Mouse (Mus musculus) hindbrain, embryonic 16.5 days (tissue): ENCODE measurements around the gene Dars. TPM values are rescaled to one million over a fixed set of nuclear protein-coding genes. Genes with fewer than 3 reads are reported as not detected.
A peak's percentile ranks its signal among the peaks of the same experiment; 100 is the strongest.

Experiments used
- ATAC-seq: fragments of 200-750 bp; cut with Nextera tagmentation; 2 replicates; pipeline ENCODE4 v1.8.0; 2017; ENCODE audit warnings: moderate TSS enrichment, moderate library complexity
- H3K27ac ChIP-seq: fragments of 300-500 bp; sonication (generic); 2 replicates; pipeline ENCODE4 v1.5.1; 2014; ENCODE audit warnings: low read depth, mild to moderate bottlenecking, control low read depth, low read length, moderate library complexity
- H3K27me3 ChIP-seq: fragments of 300-500 bp; sonication (generic); replicated peaks from 2 replicates; pipeline ENCODE4 v1.6.1; 2014; ENCODE audit warnings: low read length; ENCODE audit not compliant: control insufficient read depth, insufficient read depth
- H3K36me3 ChIP-seq: fragments of 300-500 bp; sonication (generic); 2 replicates; pipeline ENCODE4 v1.6.1; 2014; ENCODE audit warnings: mild to moderate bottlenecking, low read length, moderate library complexity, mixed read lengths; ENCODE audit not compliant: control insufficient read depth, insufficient read depth
- H3K4me1 ChIP-seq: fragments of 300-500 bp; sonication (generic); 2 replicates; pipeline ENCODE4 v1.6.1; 2014; ENCODE audit warnings: low read depth, low read length; ENCODE audit not compliant: control insufficient read depth, insufficient read depth
- H3K4me2 ChIP-seq: fragments of 300-500 bp; sonication (generic); 2 replicates; pipeline ENCODE4 v1.6.1; 2014; ENCODE audit warnings: mild to moderate bottlenecking, low read length, control low read depth, moderate library complexity
- H3K4me3 ChIP-seq: fragments of 300-500 bp; sonication (generic); 2 replicates; pipeline ENCODE4 v1.5.1; 2014; ENCODE audit warnings: mild to moderate bottlenecking, low read length, control low read depth, moderate library complexity
- H3K9ac ChIP-seq: fragments of 300-500 bp; sonication (generic); 2 replicates; pipeline ENCODE4 v1.6.1; 2014; ENCODE audit warnings: low read depth, mild to moderate bottlenecking, control low read depth, low read length, moderate library complexity
- H3K9me3 ChIP-seq: fragments of 300-500 bp; sonication (generic); 2 replicates; pipeline ENCODE4 v1.6.1; 2014; ENCODE audit warnings: mild to moderate bottlenecking, low read length, moderate library complexity; ENCODE audit not compliant: control insufficient read depth
- WGBS: fragments of 180-500 bp; shearing (Covaris S2); extraction: QIAGEN DNeasy Blood & Tissue Kit; methylation state at CpG from one replicate; pipeline ENCODE4 v1.1.7; 2014; 5-methylcytosine and 5-hydroxymethylcytosine counted together
- polyA plus RNA-seq: library from polyadenylated mRNA; unstranded; fragments of >200 nt; fragmentation: Nextera tagmentation; extraction: Ambion mirVana; gene quantifications from 2 replicates; pipeline ENCODE4 v1.2.1, GENCODE M21; 2015

Gene Dars
- polyA plus RNA-seq, 1 experiment from 2014 or later, result 141 TPM

- Histone ChIP-seq H3K36me3 (peaks cover 11% of the 10 kb centered on the region), H3K9ac (no peak overlapping the region), H3K27me3 (no peaks in the 10 kb centered on the region), H3K4me3 (no peak overlapping the region), H3K27ac (no peak overlapping the region), H3K9me3 (no peaks in the 10 kb centered on the region), H3K4me2 (no peak overlapping the region), H3K4me1 (peaks cover 6% of the 10 kb centered on the region)
- WGBS, result 60% methylated on average over 2 of the region's 2 CpGs
- no peak for ATAC-seq
Observed at GRCm38 (mm10) chr1:128360601-128361000, 56.6 kb downstream of the Dars start.

DNA sequence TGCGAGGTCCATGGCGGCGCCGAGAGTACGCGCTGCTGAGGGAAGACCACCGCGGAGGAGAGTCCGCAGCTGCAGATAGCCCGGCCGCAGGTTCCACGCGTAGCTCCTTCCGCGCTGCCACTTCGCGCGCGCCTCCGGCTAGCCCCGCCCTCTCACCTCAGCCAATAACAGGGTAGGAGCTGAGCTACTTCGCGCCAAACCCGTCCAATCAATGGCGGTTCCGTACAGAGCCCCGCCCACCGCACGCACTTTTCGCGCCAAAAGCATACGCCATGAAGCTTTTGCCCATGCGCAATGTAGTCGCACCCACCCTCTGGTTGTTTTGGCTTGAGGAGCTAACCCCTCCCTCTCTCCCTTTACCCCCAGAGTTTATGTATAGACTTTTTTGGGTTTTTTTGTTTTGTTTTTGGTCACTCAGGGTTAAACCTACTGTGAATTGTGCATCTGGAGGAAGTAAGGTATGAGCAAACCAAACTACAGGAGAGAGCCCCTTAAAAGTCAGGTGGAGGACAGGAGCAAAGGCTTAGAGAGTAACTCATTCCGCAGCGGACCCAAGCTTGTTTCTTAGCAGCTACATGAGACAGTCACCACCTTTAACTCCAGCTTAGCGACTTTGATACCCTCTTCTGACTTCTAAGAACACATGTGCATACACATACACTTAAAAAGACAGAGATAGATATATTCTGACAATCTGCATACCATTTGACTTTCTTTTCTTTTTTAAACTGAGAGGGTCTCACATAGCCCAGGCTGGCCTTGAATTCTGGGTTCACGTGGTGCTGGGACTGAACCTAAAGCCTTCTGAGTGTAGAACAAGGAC lies 57.4 kb downstream of the Dars start, which contains the start of gene Mcm6:
TSS of gene Mcm6 (minus strand) at position 111 of the 823 bp plus-strand sequence.
- peak within 1 kb of the TSS; percentile 62 for H3K27ac ChIP-seq
- peak within 1 kb of the TSS; percentile 84 for H3K4me2 ChIP-seq
- H3K9ac ChIP-seq, result peak within 1 kb of the TSS; percentile 69
- peak; percentile 99 for ATAC-seq
- no peaks in the 10 kb centered on the region for H3K27me3 ChIP-seq
- no peaks in the 10 kb centered on the region for H3K9me3 ChIP-seq
- peaks cover 7% of the 10 kb centered on the region; the same call in 1 of the 2 replicates for H3K36me3 ChIP-seq
- peak within 1 kb of the TSS; percentile 71 for H3K4me3 ChIP-seq
- WGBS, result 2% methylated on average over 37 of the region's 38 CpGs
- peaks cover 6% of the 10 kb centered on the region for H3K4me1 ChIP-seq

- 0% methylated on average over 34 of the region's 35 CpGs for WGBS
- peak; percentile 85 for ATAC-seq
Observed at GRCm38 (mm10) chr1:128358916-128359553, 58.1 kb downstream of the Dars start.

DNA sequence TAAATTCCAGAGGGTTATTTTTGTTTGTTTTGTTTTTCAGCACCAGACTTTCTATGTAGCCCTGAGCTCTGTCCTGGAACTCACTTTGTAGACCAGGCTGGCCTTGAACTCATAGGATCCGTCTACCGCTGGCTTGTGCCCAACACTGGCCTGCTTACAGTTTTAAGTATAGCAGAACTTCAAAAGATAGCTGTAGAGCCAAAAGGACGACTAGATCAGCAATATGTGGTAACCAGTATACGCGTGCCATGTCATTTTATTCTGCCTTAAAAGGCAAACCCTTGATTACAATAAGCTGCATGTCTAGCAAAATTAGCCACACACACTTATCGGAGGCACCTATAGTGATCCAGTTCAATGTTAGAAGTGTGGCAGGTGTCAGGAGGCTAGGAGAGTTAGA lies 58.9 kb downstream of the Dars start:
- peak overlapping the region; percentile 71 for H3K4me3 ChIP-seq
- H3K4me1 ChIP-seq, result peaks cover 6% of the 10 kb centered on the region
- H3K27me3 ChIP-seq, result no peaks in the 10 kb centered on the region
- H3K9me3 ChIP-seq, result no peaks in the 10 kb centered on the region
- peaks cover 6% of the 10 kb centered on the region; the same call in 1 of the 2 replicates for H3K36me3 ChIP-seq
- no peak overlapping the region for H3K9ac ChIP-seq
- ATAC-seq, result no peak
- H3K27ac ChIP-seq, result no peak overlapping the region
- WGBS, result 61% methylated on average over 6 of the region's 6 CpGs
- peak overlapping the region; percentile 84 for H3K4me2 ChIP-seq

More at GRCm38 (mm10) chr1:128358916-128359553, 58.1 kb downstream of the Dars start:
- peak overlapping the region; percentile 69 for H3K9ac ChIP-seq
- H3K27ac ChIP-seq, result peak overlapping the region; percentile 62
- H3K4me1 ChIP-seq, result peaks cover 6% of the 10 kb centered on the region
- H3K4me2 ChIP-seq, result peak overlapping the region; percentile 84
- no peaks in the 10 kb centered on the region for H3K27me3 ChIP-seq
- peaks cover 7% of the 10 kb centered on the region; the same call in 1 of the 2 replicates for H3K36me3 ChIP-seq
- H3K4me3 ChIP-seq, result peak overlapping the region; percentile 71
- H3K9me3 ChIP-seq, result no peaks in the 10 kb centered on the region

DNA sequence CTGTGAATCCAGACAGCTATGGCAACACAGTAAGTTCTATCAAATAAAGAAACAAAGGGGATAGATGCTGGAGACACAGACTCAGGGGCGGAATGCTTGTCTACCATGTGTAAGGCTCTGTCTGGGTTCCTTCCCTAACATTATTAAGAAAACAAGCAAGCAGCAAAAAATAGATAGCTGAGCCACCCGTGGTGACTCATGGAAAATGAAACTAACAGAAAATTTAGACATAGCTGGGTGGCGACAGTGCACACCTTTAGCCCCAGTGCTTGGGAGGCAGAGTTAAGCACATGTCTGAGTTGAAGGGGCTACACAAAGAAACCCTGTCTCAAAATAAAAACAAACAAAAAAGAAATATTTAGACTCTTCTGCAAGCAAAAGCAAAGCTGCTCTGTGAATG lies 59.7 kb downstream of the Dars start:
- H3K27ac ChIP-seq, result no peak overlapping the region
- H3K9me3 ChIP-seq, result no peaks in the 10 kb centered on the region
- peaks cover 6% of the 10 kb centered on the region for H3K4me1 ChIP-seq
- H3K36me3 ChIP-seq, result peaks cover 3% of the 10 kb centered on the region; the same call in 1 of the 2 replicates
- no peak overlapping the region for H3K4me3 ChIP-seq
- WGBS, result 56% methylated on average over 3 of the region's 3 CpGs
- no peaks in the 10 kb centered on the region for H3K27me3 ChIP-seq
- ATAC-seq, result no peak
- peak overlapping the region; percentile 22; the same call in 1 of the 2 replicates for H3K9ac ChIP-seq
- peak overlapping the region; percentile 31 for H3K4me2 ChIP-seq

DNA sequence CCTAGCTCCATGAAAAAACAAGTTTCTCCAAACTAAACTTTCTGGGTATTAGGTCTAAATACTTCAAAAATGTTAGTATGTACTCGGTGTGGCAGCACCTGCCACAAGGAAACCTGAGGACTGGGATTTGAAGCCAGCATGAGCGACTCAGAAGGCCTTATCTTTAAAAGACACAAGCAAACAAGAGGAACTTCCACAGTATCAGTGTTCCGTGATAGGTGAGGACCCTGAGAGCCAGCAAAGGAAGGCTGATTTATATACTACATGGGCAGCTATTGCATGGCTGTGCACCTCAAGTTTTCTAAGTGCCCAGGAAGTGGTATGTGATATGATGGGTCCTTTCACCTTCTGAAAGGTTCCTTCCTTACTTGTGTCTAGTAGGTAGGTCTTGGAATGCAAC lies 64.1 kb downstream of the Dars start:
- WGBS, result 95% methylated on average over 3 of the region's 3 CpGs
- no peak for ATAC-seq
- Histone ChIP-seq H3K36me3 (0 out of 2 replicates have a peak, but pooled peaks cover 5% of the 10 kb centered on the region), H3K27ac (no peak overlapping the region), H3K27me3 (no peaks in the 10 kb centered on the region), H3K9ac (no peak overlapping the region), H3K4me2 (no peak overlapping the region), H3K9me3 (no peaks in the 10 kb centered on the region), H3K4me3 (no peak overlapping the region), H3K4me1 (0 out of 2 replicates have a peak, but pooled peaks cover 2% of the 10 kb centered on the region)

DNA sequence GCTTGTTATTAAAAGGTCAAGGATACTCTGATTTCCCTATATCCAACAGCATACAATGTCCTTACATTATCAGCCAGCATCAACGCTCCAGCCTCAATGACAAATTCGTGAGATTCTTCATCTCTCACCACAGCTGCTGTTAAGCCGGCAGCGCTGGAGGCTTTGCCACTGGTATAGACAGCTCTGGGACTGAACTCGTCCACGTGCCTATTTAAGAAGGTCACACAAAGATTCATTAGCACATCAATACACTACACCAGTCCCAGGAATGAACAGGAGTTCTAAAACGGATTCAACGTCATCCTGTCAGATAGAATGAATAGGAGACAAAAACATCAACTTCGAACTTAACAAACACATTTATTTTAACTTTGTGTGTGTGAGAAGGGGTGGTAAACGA lies 72.9 kb downstream of the Dars start:
- H3K27me3 ChIP-seq, result no peaks in the 10 kb centered on the region
- WGBS, result 29% methylated on average over 10 of the region's 10 CpGs
- H3K27ac ChIP-seq, result no peak overlapping the region
- H3K4me3 ChIP-seq, result no peak overlapping the region
- peaks cover 27% of the 10 kb centered on the region for H3K36me3 ChIP-seq
- H3K9ac ChIP-seq, result no peak overlapping the region
- no peak for ATAC-seq
- no peak overlapping the region for H3K4me2 ChIP-seq
- no peaks in the 10 kb centered on the region for H3K4me1 ChIP-seq
- no peaks in the 10 kb centered on the region for H3K9me3 ChIP-seq

DNA sequence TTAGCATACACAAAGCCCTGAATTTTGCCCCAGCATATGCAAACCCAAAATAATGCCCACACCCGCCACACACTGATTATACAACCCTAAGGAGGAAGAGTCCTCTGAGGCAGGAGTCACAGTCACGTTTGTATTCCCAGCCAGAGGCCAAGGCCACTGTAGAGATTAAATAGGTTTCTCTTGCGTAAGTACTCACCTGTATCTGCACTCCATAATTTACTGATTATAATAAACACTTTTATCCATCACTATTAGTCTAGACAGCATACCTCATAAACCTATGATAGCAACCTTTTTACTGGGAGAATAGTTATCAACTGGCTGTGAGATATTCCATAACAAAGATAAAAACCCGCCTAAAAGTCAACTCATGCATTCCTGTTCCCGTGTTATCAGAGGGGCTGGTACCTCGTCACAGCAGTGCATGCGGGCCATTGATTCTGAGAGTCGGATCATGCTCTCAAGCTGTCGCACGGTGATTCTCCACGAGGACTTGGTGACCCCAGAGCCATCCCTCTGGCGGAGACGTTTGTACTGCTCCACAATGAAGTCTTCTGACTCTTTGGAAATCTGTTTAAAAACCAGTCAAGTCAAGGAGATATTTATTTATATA lies 79.4 kb downstream of the Dars start:
- no peak for ATAC-seq

GRCm38 (mm10) chr1:128330313-128330712 lies 86.9 kb downstream of the Dars start:
- WGBS, result 95% methylated on average over 1 of the region's 1 CpGs
- Histone ChIP-seq H3K9ac (no peak overlapping the region), H3K9me3 (no peaks in the 10 kb centered on the region), H3K4me3 (no peak overlapping the region), H3K4me1 (no peaks in the 10 kb centered on the region), H3K27ac (no peak overlapping the region), H3K4me2 (no peak overlapping the region), H3K36me3 (0 out of 2 replicates have a peak, but pooled peaks cover 7% of the 10 kb centered on the region), H3K27me3 (no peaks in the 10 kb centered on the region)
- no peak for ATAC-seq

More for the DNA sequence above, 79.4 kb downstream of the Dars start:
- no peak overlapping the region for H3K9ac ChIP-seq
- H3K4me2 ChIP-seq, result no peak overlapping the region
- H3K4me1 ChIP-seq, result no peaks in the 10 kb centered on the region
- no peaks in the 10 kb centered on the region for H3K9me3 ChIP-seq
- no peak overlapping the region for H3K4me3 ChIP-seq
- 89% methylated on average over 13 of the region's 13 CpGs for WGBS
- no peak overlapping the region for H3K27ac ChIP-seq
- no peaks in the 10 kb centered on the region for H3K27me3 ChIP-seq
- peaks cover 22% of the 10 kb centered on the region for H3K36me3 ChIP-seq
